Mouse (Mus musculus) splenic B cell, adult 2 months (primary cell): ENCODE results near the gene Sik1.
A peak's percentile ranks its signal among the peaks of the same experiment; 100 is the strongest.

Source experiments
- DNase-seq: peaks from one replicate; pipeline ENCODE4 v3.0.0-alpha.2; 2011; ENCODE audit warnings: low read depth, low spot score
- H3K27me3 ChIP-seq: 2 replicates; pipeline ENCODE4 v1.6.1; 2012; ENCODE audit warnings: mild to moderate bottlenecking, low read length, moderate library complexity, mixed read lengths; ENCODE audit not compliant: control insufficient read depth, poor library complexity, insufficient read depth, severe bottlenecking
- H3K36me3 ChIP-seq: 2 replicates; pipeline ENCODE4 v1.6.1; 2012; ENCODE audit warnings: mild to moderate bottlenecking, low read length, moderate library complexity, mixed read lengths; ENCODE audit not compliant: control insufficient read depth, poor library complexity, insufficient read depth, severe bottlenecking

Sik1 gene

GRCm38 (mm10) chr17:31802272-31803017, 53.2 kb downstream of the Sik1 start:
- Histone ChIP-seq H3K36me3 (no peaks in the 10 kb centered on the region), H3K27me3 (no peaks in the 10 kb centered on the region)
- no peak for DNase-seq

GRCm38 (mm10) chr17:31800852-31801363, 54.7 kb downstream of the Sik1 start:
- no peaks in the 10 kb centered on the region for H3K27me3 ChIP-seq
- DNase-seq, result peak; percentile 63

GRCm38 (mm10) chr17:31795893-31796292, 59.7 kb downstream of the Sik1 start:
- DNase-seq, result no peak
- Histone ChIP-seq H3K27me3 (no peaks in the 10 kb centered on the region), H3K36me3 (no peaks in the 10 kb centered on the region)

More at GRCm38 (mm10) chr17:31800852-31801363, 54.7 kb downstream of the Sik1 start:
- H3K36me3 ChIP-seq, result no peaks in the 10 kb centered on the region
